Mouse (Mus musculus) MEL (cell line): Measurements from ENCODE around the gene Ciz1. TPM values are rescaled to one million over a fixed set of nuclear protein-coding genes. Genes with fewer than 3 reads are reported as not detected.

Experiments used
- DNase-seq: peaks from one replicate; pipeline ENCODE4 v3.0.0; 2011; ENCODE audit warnings: low read depth, low spot score
- H3K27ac ChIP-seq: 2 replicates; pipeline ENCODE4 v1.5.1; 2012; ENCODE audit warnings: low read depth, mild to moderate bottlenecking, control low read depth, low read length, moderate library complexity; ENCODE audit not compliant: control insufficient read depth
- H3K27me3 ChIP-seq, 2 experiments: fragments of 150-350 bp in 1 of 2; sonication (generic) in 1 of 2; 2 replicates each; pipeline ENCODE4 v1.6.1; 2012; ENCODE audit warnings: low read length in 2 of 2, mild to moderate bottlenecking in 2 of 2, improper control_type of control experiment in 1 of 2, moderate library complexity in 1 of 2; ENCODE audit not compliant: insufficient read depth in 2 of 2, control insufficient read depth in 1 of 2
- H3K36me3 ChIP-seq, 2 experiments: 2 replicates each; pipeline ENCODE4 v1.6.1; 2012 to 2014; ENCODE audit warnings: low read length in 2 of 2, improper control_type of control experiment in 1 of 2, inconsistent platforms in 1 of 2, mild to moderate bottlenecking in 1 of 2; ENCODE audit not compliant: insufficient read depth in 2 of 2, control insufficient read depth in 1 of 2
- H3K4me1 ChIP-seq, 2 experiments: fragments of 150-350 bp in 1 of 2; sonication (generic) in 1 of 2; 2 replicates each; pipeline ENCODE4 v1.6.1; 2012; ENCODE audit warnings: low read length in 2 of 2, improper control_type of control experiment in 1 of 2, mild to moderate bottlenecking in 1 of 2; ENCODE audit not compliant: insufficient read depth in 2 of 2, control insufficient read depth in 1 of 2
- H3K4me3 ChIP-seq, 2 experiments: fragments of 150-350 bp in 1 of 2; sonication (generic) in 1 of 2; 2 replicates each; pipeline ENCODE4 v1.5.1; 2012; ENCODE audit warnings: low read depth in 2 of 2, low read length in 2 of 2, mild to moderate bottlenecking in 2 of 2, moderate library complexity in 2 of 2, control low read depth in 1 of 2, improper control_type of control experiment in 1 of 2; ENCODE audit not compliant: control insufficient read depth in 1 of 2, insufficient read depth in 1 of 2
- H3K79me2 ChIP-seq: 2 replicates; pipeline ENCODE4 v1.6.1; 2012; ENCODE audit warnings: mild to moderate bottlenecking, low read length, moderate library complexity; ENCODE audit not compliant: control insufficient read depth, poor library complexity, insufficient read depth
- H3K9ac ChIP-seq: 2 replicates; pipeline ENCODE4 v1.6.1; 2012; ENCODE audit warnings: low read depth, mild to moderate bottlenecking, control low read depth, low read length, moderate library complexity; ENCODE audit not compliant: control insufficient read depth, poor library complexity, severe bottlenecking
- H3K9me3 ChIP-seq: fragments of 150-350 bp; sonication (generic); replicated peaks from 2 replicates; pipeline ENCODE4 v1.6.1; 2012; ENCODE audit warnings: mild to moderate bottlenecking, low read length, improper control_type of control experiment, moderate library complexity; ENCODE audit not compliant: insufficient read depth
- BHLHE40 ChIP-seq: IDR thresholded peaks from 2 replicates; pipeline ENCODE4 v1.6.1; 2012; ENCODE audit warnings: low read depth, mild to moderate bottlenecking, inconsistent platforms, low read length, improper control_type of control experiment, borderline replicate concordance
- CHD1 ChIP-seq: IDR thresholded peaks from 2 replicates; pipeline ENCODE4 v1.6.1; 2012; ENCODE audit warnings: low read depth, mild to moderate bottlenecking, inconsistent platforms, low read length, improper control_type of control experiment
- E2F4 ChIP-seq: IDR thresholded peaks from 2 replicates; pipeline ENCODE4 v1.6.1; 2011; ENCODE audit warnings: low read depth, low read length, improper control_type of control experiment, borderline replicate concordance
- GABPA ChIP-seq: IDR thresholded peaks from 2 replicates; pipeline ENCODE4 v1.6.1; 2012; ENCODE audit warnings: low read depth, mild to moderate bottlenecking, inconsistent platforms, low read length, improper control_type of control experiment, moderate library complexity
- HCFC1 ChIP-seq: IDR thresholded peaks from 2 replicates; pipeline ENCODE4 v1.6.1; 2012; ENCODE audit warnings: low read depth, mild to moderate bottlenecking, inconsistent platforms, low read length, improper control_type of control experiment, moderate library complexity
- KAT2A ChIP-seq: conservative IDR thresholded peaks from 2 replicates; pipeline ENCODE4 v1.6.1; 2012; ENCODE audit warnings: low read depth, low read length, improper control_type of control experiment, inconsistent platforms
- MAZ ChIP-seq: IDR thresholded peaks from 2 replicates; pipeline ENCODE4 v1.6.1; 2012; ENCODE audit warnings: low read depth, mild to moderate bottlenecking, inconsistent platforms, low read length, improper control_type of control experiment
- MEF2A ChIP-seq: IDR thresholded peaks from 2 replicates; pipeline ENCODE4 v1.6.1; 2014; ENCODE audit warnings: low read depth, mild to moderate bottlenecking, inconsistent platforms, low read length, improper control_type of control experiment; ENCODE audit not compliant: poor library complexity, insufficient replicate concordance, severe bottlenecking; ENCODE audit errors: extremely low read depth
- MXI1 ChIP-seq: IDR thresholded peaks from 2 replicates; pipeline ENCODE4 v1.6.1; 2011; ENCODE audit warnings: mild to moderate bottlenecking, low read depth, low read length, improper control_type of control experiment
- NRF1 ChIP-seq: IDR thresholded peaks from 2 replicates; pipeline ENCODE4 v1.6.1; 2014; ENCODE audit warnings: low read depth, mild to moderate bottlenecking, inconsistent platforms, low read length, improper control_type of control experiment, moderate library complexity; ENCODE audit not compliant: poor library complexity, insufficient read depth, severe bottlenecking
- POLR2A ChIP-seq, 2 experiments: IDR thresholded peaks; 2 replicates each; pipeline ENCODE4 v1.6.1; 2011 to 2012; ENCODE audit warnings: low read length in 2 of 2, mild to moderate bottlenecking in 2 of 2, control low read depth in 1 of 2, improper control_type of control experiment in 1 of 2, low read depth in 1 of 2, moderate library complexity in 1 of 2; ENCODE audit not compliant: control insufficient read depth in 1 of 2, insufficient read depth in 1 of 2, poor library complexity in 1 of 2
- POLR2AphosphoS2 ChIP-seq: IDR thresholded peaks from 2 replicates; pipeline ENCODE4 v1.6.1; 2011; ENCODE audit warnings: low read length, improper control_type of control experiment
- POLR2AphosphoS5 ChIP-seq: IDR thresholded peaks from 2 replicates; pipeline ENCODE4 v1.6.1; 2012; ENCODE audit warnings: low read depth, borderline replicate concordance, mild to moderate bottlenecking, inconsistent platforms, low read length, moderate library complexity, mixed read lengths
- RAD21 ChIP-seq: IDR thresholded peaks from 2 replicates; pipeline ENCODE4 v1.6.1; 2011; ENCODE audit warnings: mild to moderate bottlenecking, low read depth, low read length, improper control_type of control experiment
- SIN3A ChIP-seq: IDR thresholded peaks from 2 replicates; pipeline ENCODE4 v1.6.1; 2012; ENCODE audit warnings: low read length, improper control_type of control experiment, inconsistent platforms
- SMC3 ChIP-seq: IDR thresholded peaks from 2 replicates; pipeline ENCODE4 v1.6.1; 2011; ENCODE audit warnings: low read depth, low read length, improper control_type of control experiment
- TAL1 ChIP-seq: IDR thresholded peaks from 2 replicates; pipeline ENCODE4 v1.6.1; 2012; ENCODE audit warnings: mild to moderate bottlenecking, inconsistent platforms, low read length, moderate library complexity, mixed read lengths
- UBTF ChIP-seq: IDR thresholded peaks from 2 replicates; pipeline ENCODE4 v1.6.1; 2012; ENCODE audit warnings: low read depth, mild to moderate bottlenecking, inconsistent platforms, low read length, improper control_type of control experiment, moderate library complexity, borderline replicate concordance; ENCODE audit not compliant: insufficient read depth
- USF1 ChIP-seq: IDR thresholded peaks from 2 replicates; pipeline ENCODE4 v1.6.1; 2014; ENCODE audit warnings: low read depth, mild to moderate bottlenecking, inconsistent platforms, low read length, improper control_type of control experiment, moderate library complexity
- ZC3H11A ChIP-seq: IDR thresholded peaks from 2 replicates; pipeline ENCODE4 v1.6.1; 2012; ENCODE audit warnings: low read depth, mild to moderate bottlenecking, inconsistent platforms, low read length, improper control_type of control experiment
- ZNF384 ChIP-seq: IDR thresholded peaks from 2 replicates; pipeline ENCODE4 v1.6.1; 2012; ENCODE audit warnings: low read depth, mild to moderate bottlenecking, inconsistent platforms, low read length, improper control_type of control experiment
- polyA plus RNA-seq, 2 experiments: library from polyadenylated mRNA; stranded (reverse) in 1 of 2; unstranded in 1 of 2; fragments of >175 nt in 1 of 2; fragments of >200 nt in 1 of 2; gene quantifications; 2 replicates each; pipeline versions ENCODE4 v1.2.1 to v1.2.4; 2012; ENCODE audit warnings: low replicate concordance in 2 of 2, low read depth in 1 of 2; ENCODE audit not compliant: insufficient read length in 2 of 2, insufficient read depth in 1 of 2, missing spikeins in 1 of 2
- total RNA-seq: library from RNA; depleted of rRNA; stranded (reverse); fragments of 300-350 nt; gene quantifications from 2 replicates; pipeline ENCODE4 v1.2.3, GENCODE M21; 2012

Ciz1 gene
- total and polyA plus RNA-seq, 3 experiments, result 20.7 to 99.8 TPM; not detected in 1

DNA sequence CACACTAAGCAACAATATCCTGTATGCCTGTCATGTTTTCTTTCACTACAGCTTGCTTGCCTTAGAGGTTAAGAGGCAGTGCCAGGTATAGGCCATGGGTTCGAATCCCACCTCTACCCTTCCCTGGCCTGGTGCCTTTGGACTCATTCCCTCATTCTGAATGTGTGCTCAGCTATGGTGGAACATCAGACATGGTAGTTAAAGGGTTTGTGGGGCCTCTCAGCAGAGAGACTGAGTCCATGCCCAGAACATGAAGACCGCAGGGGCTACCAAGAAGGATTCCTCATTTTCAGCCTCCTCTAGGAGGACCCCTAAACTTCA lies 8.8 kb upstream of the Ciz1 start:
- H3K27ac ChIP-seq, result no peak overlapping the region
- TF ChIP-seq MXI1 (no peak), KAT2A (no peak), POLR2A (IDR thresholded peaks at IDR 0.05; ENCODE audit: control insufficient read depth in 1 of 2, insufficient read depth in 1 of 2, low read depth in 1 of 2, low read length in 2 of 2, poor library complexity in 1 of 2) (no peak), CHD1 (no peak), HCFC1 (no peak), ZC3H11A (no peak), NRF1 (no peak), MEF2A (no peak), POLR2AphosphoS2 (no peak), BHLHE40 (no peak), ZNF384 (no peak)
- no peaks in the 10 kb centered on the region for H3K27me3 ChIP-seq
- no peak overlapping the region for H3K9ac ChIP-seq
- H3K36me3 ChIP-seq, result no peaks in the 10 kb centered on the region
- H3K4me1 ChIP-seq, result no peaks in the 10 kb centered on the region
- H3K9me3 ChIP-seq, result no peaks in the 10 kb centered on the region
- H3K4me3 ChIP-seq, result no peak overlapping the region
- H3K79me2 ChIP-seq, result no peaks in the 10 kb centered on the region
- DNase-seq, result no peak

DNA sequence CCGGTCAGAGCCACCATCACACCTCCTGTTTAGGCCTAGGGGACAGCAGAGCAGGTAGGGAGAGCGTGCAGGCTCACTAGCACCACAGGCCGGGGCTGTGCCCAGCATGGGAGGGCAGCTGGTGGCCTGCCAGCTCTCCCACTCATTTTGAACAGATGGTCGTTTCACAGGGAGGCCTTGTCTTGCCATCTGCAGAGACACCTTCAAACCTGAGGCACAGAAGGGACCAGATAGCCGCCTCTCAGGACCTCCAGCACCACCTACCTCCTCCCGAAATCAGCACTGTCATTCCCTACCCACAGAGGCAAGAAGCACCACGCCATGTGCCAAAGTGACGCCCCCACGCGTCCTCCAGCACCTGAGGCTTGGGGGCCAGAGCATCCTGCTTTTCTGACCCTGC lies 8.1 kb upstream of the Ciz1 start:
- Histone ChIP-seq H3K9me3 (no peaks in the 10 kb centered on the region), H3K27me3 (no peaks in the 10 kb centered on the region), H3K79me2 (no peaks in the 10 kb centered on the region), H3K9ac (no peak overlapping the region), H3K27ac (no peak overlapping the region), H3K36me3 (no peaks in the 10 kb centered on the region), H3K4me1 (no peaks in the 10 kb centered on the region), H3K4me3 (no peak overlapping the region)
- DNase-seq, result no peak
- TF ChIP-seq MAZ (no peak), POLR2AphosphoS5 (no peak), POLR2AphosphoS2 (no peak)

GRCm38 (mm10) chr2:32344598-32345321 lies 7.4 kb upstream of the Ciz1 start:
- H3K79me2 ChIP-seq, result no peaks in the 10 kb centered on the region
- no peaks in the 10 kb centered on the region for H3K36me3 ChIP-seq
- no peaks in the 10 kb centered on the region for H3K9me3 ChIP-seq
- DNase-seq, result no peak
- no peak overlapping the region for H3K27ac ChIP-seq
- no peak overlapping the region for H3K9ac ChIP-seq
- no peaks in the 10 kb centered on the region for H3K4me1 ChIP-seq
- no peak overlapping the region for H3K4me3 ChIP-seq
- H3K27me3 ChIP-seq, result no peaks in the 10 kb centered on the region
- TF ChIP-seq SIN3A (no peak), USF1 (no peak), UBTF (no peak), SMC3 (no peak), HCFC1 (no peak), MXI1 (no peak), BHLHE40 (no peak), E2F4 (no peak), RAD21 (no peak), POLR2A (IDR thresholded peaks at IDR 0.05; ENCODE audit: control insufficient read depth in 1 of 2, insufficient read depth in 1 of 2, low read depth in 1 of 2, low read length in 2 of 2, poor library complexity in 1 of 2) (no peak), TAL1 (no peak), GABPA (no peak)
